Mouse (Mus musculus): ENCODE data around the gene B4galt5. TPM values are rescaled to one million over a fixed set of nuclear protein-coding genes. Genes with fewer than 3 reads are reported as not detected.

Gene B4galt5
- polyA plus RNA-seq, 1 experiment from 2014 or later, result 8.1 TPM

GRCm38 (mm10) chr2:167281461-167281860 is 67.5 kb downstream of the B4galt5 start:
- Histone ChIP-seq H3K9me3 (replicated peaks; ENCODE audit: control insufficient read depth, low read length) (no peaks in the 10 kb centered on the region), H3K27me3 (ENCODE audit: control insufficient read depth, insufficient read depth, low read length) (no peaks in the 10 kb centered on the region), H3K4me1 (ENCODE audit: control insufficient read depth, insufficient read depth, low read length) (no peaks in the 10 kb centered on the region), H3K9ac (ENCODE audit: low read length) (no peak overlapping the region), H3K4me3 (ENCODE audit: low read length) (no peak overlapping the region), H3K36me3 (ENCODE audit: control insufficient read depth, insufficient read depth) (no peaks in the 10 kb centered on the region), H3K4me2 (ENCODE audit: low read depth, low read length) (no peak overlapping the region), H3K27ac (ENCODE audit: low read length) (no peak overlapping the region)
- ATAC-seq (replicated peaks; ENCODE audit: extremely low read depth, insufficient read depth, low FRiP score), result no peak
- 87% methylated on average over 13 of the region's 13 CpGs for WGBS

DNA sequence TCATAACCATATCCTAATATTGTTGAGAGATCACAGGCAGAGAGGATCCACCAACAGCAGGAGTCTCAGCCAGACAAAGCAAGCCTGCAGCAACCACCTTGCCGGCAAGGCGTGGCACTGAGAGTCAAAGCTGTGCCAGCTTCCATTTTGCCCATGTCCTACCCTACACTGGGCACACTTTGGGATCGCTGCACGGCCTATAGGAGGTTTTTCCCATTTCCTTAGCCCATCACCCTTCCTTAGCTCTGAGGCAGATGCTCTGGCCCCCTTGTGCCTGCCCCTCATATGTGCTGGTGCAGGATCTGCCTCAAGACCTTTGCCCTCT is 68.0 kb downstream of the B4galt5 start:
- Histone ChIP-seq H3K4me1 (ENCODE audit: control insufficient read depth, insufficient read depth, low read length) (no peaks in the 10 kb centered on the region), H3K9me3 (replicated peaks; ENCODE audit: control insufficient read depth, low read length) (no peaks in the 10 kb centered on the region), H3K9ac (ENCODE audit: low read length) (no peak overlapping the region), H3K27me3 (ENCODE audit: control insufficient read depth, insufficient read depth, low read length) (no peaks in the 10 kb centered on the region), H3K4me2 (ENCODE audit: low read depth, low read length) (no peak overlapping the region), H3K4me3 (ENCODE audit: low read length) (no peak overlapping the region), H3K36me3 (ENCODE audit: control insufficient read depth, insufficient read depth) (no peaks in the 10 kb centered on the region), H3K27ac (ENCODE audit: low read length) (no peak overlapping the region)
- ATAC-seq (replicated peaks; ENCODE audit: extremely low read depth, insufficient read depth, low FRiP score), result no peak
- 82% methylated on average over 4 of the region's 4 CpGs for WGBS

DNA sequence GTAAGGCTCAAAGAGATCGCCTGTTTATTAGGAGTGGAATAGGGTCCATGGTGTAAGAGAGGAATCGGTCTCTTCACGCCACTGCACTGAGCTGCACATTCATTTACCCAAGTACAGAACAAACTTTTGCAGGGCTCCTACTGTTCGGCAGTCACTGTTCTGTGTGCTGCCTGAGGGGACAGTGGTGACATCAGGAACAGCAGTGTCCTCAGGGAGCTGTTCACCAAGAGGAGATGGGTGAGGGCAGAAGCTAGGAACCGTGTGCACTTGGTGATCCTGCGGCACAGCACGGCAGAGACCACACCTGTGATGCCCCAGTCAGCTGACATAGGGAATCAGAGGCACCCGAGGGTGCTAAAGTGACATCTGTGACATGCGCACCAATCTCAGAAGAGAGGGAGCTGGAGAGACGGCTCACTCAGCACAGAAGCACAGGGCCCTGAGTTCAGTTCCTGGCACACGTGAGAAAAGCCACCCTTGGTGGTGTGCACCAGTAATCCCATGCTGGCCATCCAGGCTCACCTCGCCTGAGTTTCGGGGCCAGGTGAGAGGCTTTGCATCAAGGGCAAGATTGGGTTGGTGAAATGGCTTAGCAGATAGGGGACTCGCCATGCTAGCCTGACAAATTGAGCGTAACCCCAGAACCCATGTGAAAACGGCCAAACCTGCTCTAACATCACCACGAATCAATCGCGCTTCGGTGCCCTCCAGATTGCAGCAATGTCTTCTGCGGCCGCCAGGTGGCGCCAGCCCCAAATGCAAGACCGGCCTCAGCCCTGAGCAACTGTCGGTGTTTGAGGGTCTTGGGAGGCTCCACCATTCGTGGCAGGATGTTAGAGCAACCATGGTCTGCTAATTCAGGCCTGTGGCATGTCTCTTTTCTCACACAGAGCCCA is 68.6 kb downstream of the B4galt5 start:
- Histone ChIP-seq H3K27ac (ENCODE audit: low read length) (no peak overlapping the region), H3K27me3 (ENCODE audit: control insufficient read depth, insufficient read depth, low read length) (no peaks in the 10 kb centered on the region), H3K4me2 (ENCODE audit: low read depth, low read length) (no peak overlapping the region), H3K4me3 (ENCODE audit: low read length) (no peak overlapping the region), H3K9ac (ENCODE audit: low read length) (no peak overlapping the region), H3K4me1 (ENCODE audit: control insufficient read depth, insufficient read depth, low read length) (no peaks in the 10 kb centered on the region), H3K9me3 (replicated peaks; ENCODE audit: control insufficient read depth, low read length) (no peaks in the 10 kb centered on the region), H3K36me3 (ENCODE audit: control insufficient read depth, insufficient read depth) (no peaks in the 10 kb centered on the region)
- 38% methylated on average over 26 of the region's 26 CpGs for WGBS
- ATAC-seq (replicated peaks; ENCODE audit: extremely low read depth, insufficient read depth, low FRiP score), result peak; percentile 45; the same call in 1 of the 2 replicates

GRCm38 (mm10) chr2:167278751-167279526 is 70.0 kb downstream of the B4galt5 start:
- no peak overlapping the region for H3K9ac ChIP-seq (ENCODE audit: low read length)
- no peaks in the 10 kb centered on the region for H3K36me3 ChIP-seq (ENCODE audit: control insufficient read depth, insufficient read depth)
- peak; percentile 55 for ATAC-seq (replicated peaks; ENCODE audit: extremely low read depth, insufficient read depth, low FRiP score)
- H3K27ac ChIP-seq (ENCODE audit: low read length), result no peak overlapping the region
- H3K4me3 ChIP-seq (ENCODE audit: low read length), result no peak overlapping the region
- H3K4me2 ChIP-seq (ENCODE audit: low read depth, low read length), result no peak overlapping the region
- H3K27me3 ChIP-seq (ENCODE audit: control insufficient read depth, insufficient read depth, low read length), result no peaks in the 10 kb centered on the region
- H3K9me3 ChIP-seq (replicated peaks; ENCODE audit: control insufficient read depth, low read length), result no peaks in the 10 kb centered on the region
- 56% methylated on average over 17 of the region's 17 CpGs for WGBS
- no peaks in the 10 kb centered on the region for H3K4me1 ChIP-seq (ENCODE audit: control insufficient read depth, insufficient read depth, low read length)

- H3K36me3 ChIP-seq (ENCODE audit: control insufficient read depth, insufficient read depth), result no peaks in the 10 kb centered on the region
These were observed 71.0 kb downstream of the B4galt5 start for GRCm38 (mm10) chr2:167278011-167278410.

DNA sequence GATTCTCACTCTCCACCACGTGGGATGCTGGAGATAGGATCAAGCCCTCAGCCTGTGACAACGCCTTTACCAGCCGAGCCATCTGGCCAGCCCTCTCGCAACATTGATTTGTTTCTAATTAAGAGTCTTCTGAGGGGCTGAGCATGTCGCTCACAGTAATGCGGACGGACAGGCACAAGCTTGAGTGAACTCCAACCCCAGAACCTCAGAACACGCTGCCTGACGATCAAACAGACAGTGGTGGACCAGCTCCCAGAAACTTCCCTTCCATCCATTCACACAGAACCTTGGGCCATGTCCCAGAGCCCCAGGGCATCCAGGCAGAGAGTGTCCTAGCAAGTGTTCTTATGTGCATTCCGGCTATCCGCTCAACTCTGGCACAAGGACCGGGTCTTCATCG is 72.0 kb downstream of the B4galt5 start:
- WGBS, result 75% methylated on average over 13 of the region's 13 CpGs
- Histone ChIP-seq H3K27me3 (ENCODE audit: control insufficient read depth, insufficient read depth, low read length) (no peaks in the 10 kb centered on the region), H3K4me3 (ENCODE audit: low read length) (no peak overlapping the region), H3K36me3 (ENCODE audit: control insufficient read depth, insufficient read depth) (no peaks in the 10 kb centered on the region), H3K9me3 (replicated peaks; ENCODE audit: control insufficient read depth, low read length) (no peaks in the 10 kb centered on the region), H3K27ac (ENCODE audit: low read length) (no peak overlapping the region), H3K4me1 (ENCODE audit: control insufficient read depth, insufficient read depth, low read length) (no peaks in the 10 kb centered on the region), H3K4me2 (ENCODE audit: low read depth, low read length) (no peak overlapping the region), H3K9ac (ENCODE audit: low read length) (no peak overlapping the region)
- no peak for ATAC-seq (replicated peaks; ENCODE audit: extremely low read depth, insufficient read depth, low FRiP score)

More at GRCm38 (mm10) chr2:167278011-167278410, 71.0 kb downstream of the B4galt5 start:
- ATAC-seq (replicated peaks; ENCODE audit: extremely low read depth, insufficient read depth, low FRiP score), result no peak
- H3K4me1 ChIP-seq (ENCODE audit: control insufficient read depth, insufficient read depth, low read length), result no peaks in the 10 kb centered on the region
- no peak overlapping the region for H3K4me2 ChIP-seq (ENCODE audit: low read depth, low read length)
- H3K4me3 ChIP-seq (ENCODE audit: low read length), result no peak overlapping the region
- no peak overlapping the region for H3K27ac ChIP-seq (ENCODE audit: low read length)
- no peaks in the 10 kb centered on the region for H3K9me3 ChIP-seq (replicated peaks; ENCODE audit: control insufficient read depth, low read length)
- no peak overlapping the region for H3K9ac ChIP-seq (ENCODE audit: low read length)
- WGBS, result 81% methylated on average over 7 of the region's 7 CpGs
- H3K27me3 ChIP-seq (ENCODE audit: control insufficient read depth, insufficient read depth, low read length), result no peaks in the 10 kb centered on the region

DNA sequence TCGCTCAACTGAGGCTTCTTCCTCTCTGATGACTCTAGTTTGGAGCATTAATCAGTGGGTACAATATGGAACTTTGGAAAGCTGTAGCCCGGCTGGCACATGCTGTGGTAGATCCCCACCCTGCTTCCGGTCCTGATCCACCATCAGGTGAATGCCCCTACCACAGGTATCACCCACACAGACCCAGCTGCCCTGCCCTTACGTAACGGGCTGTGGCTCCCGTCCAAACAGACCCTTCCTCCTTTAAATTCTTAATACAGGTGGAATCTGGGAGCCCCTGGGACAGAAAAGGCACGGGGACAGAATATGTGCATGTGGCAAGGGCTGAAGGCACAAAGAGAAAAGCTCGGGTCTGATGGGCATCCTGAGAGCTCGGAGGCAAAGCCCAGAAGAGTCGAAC is 73.1 kb downstream of the B4galt5 start:
- Histone ChIP-seq H3K4me3 (ENCODE audit: low read length) (no peak overlapping the region), H3K9ac (ENCODE audit: low read length) (no peak overlapping the region), H3K4me2 (ENCODE audit: low read depth, low read length) (no peak overlapping the region), H3K27me3 (ENCODE audit: control insufficient read depth, insufficient read depth, low read length) (no peaks in the 10 kb centered on the region), H3K27ac (ENCODE audit: low read length) (no peak overlapping the region), H3K36me3 (ENCODE audit: control insufficient read depth, insufficient read depth) (no peaks in the 10 kb centered on the region), H3K9me3 (replicated peaks; ENCODE audit: control insufficient read depth, low read length) (no peaks in the 10 kb centered on the region), H3K4me1 (ENCODE audit: control insufficient read depth, insufficient read depth, low read length) (no peaks in the 10 kb centered on the region)
- WGBS, result 82% methylated on average over 10 of the region's 10 CpGs
- no peak for ATAC-seq (replicated peaks; ENCODE audit: extremely low read depth, insufficient read depth, low FRiP score)

- WGBS, result 60% methylated on average over 10 of the region's 10 CpGs
- no peak overlapping the region for H3K9ac ChIP-seq (ENCODE audit: low read length)
- H3K4me1 ChIP-seq (ENCODE audit: control insufficient read depth, insufficient read depth, low read length), result no peaks in the 10 kb centered on the region
- no peaks in the 10 kb centered on the region for H3K9me3 ChIP-seq (replicated peaks; ENCODE audit: control insufficient read depth, low read length)
- no peaks in the 10 kb centered on the region for H3K36me3 ChIP-seq (ENCODE audit: control insufficient read depth, insufficient read depth)
- H3K4me3 ChIP-seq (ENCODE audit: low read length), result no peak overlapping the region
- H3K4me2 ChIP-seq (ENCODE audit: low read depth, low read length), result no peak overlapping the region
- H3K27ac ChIP-seq (ENCODE audit: low read length), result no peak overlapping the region
- H3K27me3 ChIP-seq (ENCODE audit: control insufficient read depth, insufficient read depth, low read length), result no peaks in the 10 kb centered on the region
- ATAC-seq (replicated peaks; ENCODE audit: extremely low read depth, insufficient read depth, low FRiP score), result no peak
These were observed 74.1 kb downstream of the B4galt5 start for GRCm38 (mm10) chr2:167274713-167275465.
